Mouse (Mus musculus) forebrain, embryonic 13.5 days (tissue): Measurements from ENCODE around the gene Perm1. TPM values are rescaled to one million over a fixed set of nuclear protein-coding genes. Genes with fewer than 3 reads are reported as not detected.

Experiments used
- ATAC-seq: fragments of 200-750 bp; cut with Nextera tagmentation; 2 replicates; pipeline ENCODE4 v1.8.0; 2017
- H3K27ac ChIP-seq: fragments of 300-500 bp; sonication (generic); 2 replicates; pipeline ENCODE4 v1.5.1; 2015; ENCODE audit warnings: inconsistent platforms, mild to moderate bottlenecking, moderate library complexity
- H3K27me3 ChIP-seq: fragments of 300-500 bp; sonication (generic); 2 replicates; pipeline ENCODE4 v1.6.1; 2015; ENCODE audit warnings: mild to moderate bottlenecking, inconsistent platforms
- H3K36me3 ChIP-seq: fragments of 300-500 bp; sonication (generic); 2 replicates; pipeline ENCODE4 v1.6.1; 2015; ENCODE audit warnings: mild to moderate bottlenecking, inconsistent platforms; ENCODE audit not compliant: poor library complexity, severe bottlenecking
- H3K4me1 ChIP-seq: fragments of 300-500 bp; sonication (generic); 2 replicates; pipeline ENCODE4 v1.6.1; 2015; ENCODE audit warnings: inconsistent platforms
- H3K4me2 ChIP-seq: fragments of 300-500 bp; sonication (generic); 2 replicates; pipeline ENCODE4 v1.6.1; 2015; ENCODE audit warnings: inconsistent platforms, mild to moderate bottlenecking, moderate library complexity
- H3K4me3 ChIP-seq: fragments of 300-500 bp; sonication (generic); 2 replicates; pipeline ENCODE4 v1.5.1; 2015; ENCODE audit warnings: mild to moderate bottlenecking, inconsistent platforms
- H3K9ac ChIP-seq: fragments of 300-500 bp; sonication (generic); 2 replicates; pipeline ENCODE4 v1.6.1; 2015; ENCODE audit warnings: mild to moderate bottlenecking, inconsistent platforms
- H3K9me3 ChIP-seq: fragments of 300-500 bp; sonication (generic); replicated peaks from 2 replicates; pipeline ENCODE4 v1.6.1; 2016; ENCODE audit warnings: inconsistent platforms
- WGBS: fragments of 180-500 bp; shearing (Covaris S2); methylation state at CpG from one replicate; pipeline ENCODE4 v1.1.7; 2015; 5-methylcytosine and 5-hydroxymethylcytosine counted together
- polyA plus RNA-seq: library from polyadenylated mRNA; unstranded; fragments of >200 nt; fragmentation: Nextera tagmentation; extraction: Ambion mirVana; gene quantifications from 2 replicates; pipeline ENCODE4 v1.2.1, GENCODE M21; 2015

The Perm1 gene
- polyA plus RNA-seq, 1 experiment from 2014 or later, result 1.2 TPM

- H3K27ac ChIP-seq, result peak overlapping the region; percentile 94
- H3K36me3 ChIP-seq, result peaks cover 44% of the 10 kb centered on the region
- no peaks in the 10 kb centered on the region for H3K9me3 ChIP-seq
- no peaks in the 10 kb centered on the region for H3K27me3 ChIP-seq
- H3K4me2 ChIP-seq, result peak overlapping the region; percentile 43
- H3K9ac ChIP-seq, result peak overlapping the region; percentile 58
- 0 out of 2 replicates have a peak overlapping the region, but pooled peaks have one; percentile 13 for H3K4me3 ChIP-seq
- WGBS, result 4% methylated on average over 6 of the region's 6 CpGs
- peaks cover 100% of the 10 kb centered on the region for H3K4me1 ChIP-seq
- ATAC-seq, result peak; percentile 32
Observed at GRCm38 (mm10) chr4:156188811-156189323, 26.8 kb upstream of the Perm1 start.

GRCm38 (mm10) chr4:156192421-156193199, 23.1 kb upstream of the Perm1 start:
- no peaks in the 10 kb centered on the region for H3K27me3 ChIP-seq
- H3K36me3 ChIP-seq, result peaks cover 56% of the 10 kb centered on the region
- H3K9me3 ChIP-seq, result no peaks in the 10 kb centered on the region
- peak overlapping the region; percentile 40; the same call in 1 of the 2 replicates for H3K9ac ChIP-seq
- peaks cover 90% of the 10 kb centered on the region for H3K4me1 ChIP-seq
- WGBS, result 60% methylated on average over 8 of the region's 8 CpGs
- ATAC-seq, result no peak
- no peak overlapping the region for H3K4me2 ChIP-seq
- H3K4me3 ChIP-seq, result no peak overlapping the region
- peak overlapping the region; percentile 36; the same call in 1 of the 2 replicates for H3K27ac ChIP-seq

- Histone ChIP-seq H3K27ac (peak overlapping the region; percentile 36; the same call in 1 of the 2 replicates), H3K4me2 (0 out of 2 replicates have a peak overlapping the region, but pooled peaks have one; percentile 8)
Observed at GRCm38 (mm10) chr4:156193200-156193590, 22.5 kb upstream of the Perm1 start.

DNA sequence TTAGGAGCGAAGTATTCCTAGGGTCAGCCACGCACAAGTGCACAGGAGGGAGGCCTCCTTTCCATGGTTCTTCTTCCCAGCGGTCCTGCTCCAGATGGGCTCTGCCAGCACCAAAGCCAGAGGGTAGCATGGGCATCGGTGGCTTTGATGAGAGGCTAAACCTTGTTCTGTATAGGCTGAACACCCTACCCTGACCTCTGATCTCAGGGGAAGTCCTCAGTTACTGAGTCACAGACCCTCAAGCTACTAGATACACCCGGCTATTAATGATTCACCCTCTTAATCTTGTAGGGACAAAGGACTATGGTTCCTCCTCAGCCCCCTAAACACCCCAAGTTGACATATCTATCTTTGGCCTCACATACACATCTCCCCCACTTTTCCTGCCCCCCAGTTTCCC, 21.8 kb upstream of the Perm1 start:
- H3K4me1 ChIP-seq, result peaks cover 77% of the 10 kb centered on the region
- H3K9me3 ChIP-seq, result no peaks in the 10 kb centered on the region
- 68% methylated on average over 5 of the region's 5 CpGs for WGBS
- H3K9ac ChIP-seq, result no peak overlapping the region; the same call in 1 of the 2 replicates
- no peaks in the 10 kb centered on the region for H3K27me3 ChIP-seq
- peaks cover 56% of the 10 kb centered on the region for H3K36me3 ChIP-seq
- no peak overlapping the region for H3K27ac ChIP-seq
- ATAC-seq, result no peak
- H3K4me2 ChIP-seq, result peak overlapping the region; percentile 92
- no peak overlapping the region for H3K4me3 ChIP-seq

More at GRCm38 (mm10) chr4:156193200-156193590, 22.5 kb upstream of the Perm1 start:
- H3K27me3 ChIP-seq, result no peaks in the 10 kb centered on the region
- H3K9me3 ChIP-seq, result no peaks in the 10 kb centered on the region
- ATAC-seq, result no peak
- 24% methylated on average over 2 of the region's 2 CpGs for WGBS
- H3K4me3 ChIP-seq, result no peak overlapping the region
- peaks cover 84% of the 10 kb centered on the region for H3K4me1 ChIP-seq
- peaks cover 56% of the 10 kb centered on the region for H3K36me3 ChIP-seq
- H3K9ac ChIP-seq, result no peak overlapping the region

GRCm38 (mm10) chr4:156194346-156194745, 21.3 kb upstream of the Perm1 start:
- H3K9ac ChIP-seq, result peak overlapping the region; percentile 38; the same call in 1 of the 2 replicates
- no peak overlapping the region; the same call in 1 of the 2 replicates for H3K4me3 ChIP-seq
- peaks cover 73% of the 10 kb centered on the region for H3K4me1 ChIP-seq
- H3K27me3 ChIP-seq, result no peaks in the 10 kb centered on the region
- peaks cover 56% of the 10 kb centered on the region for H3K36me3 ChIP-seq
- 46% methylated on average over 6 of the region's 6 CpGs for WGBS
- no peaks in the 10 kb centered on the region for H3K9me3 ChIP-seq
- peak overlapping the region; percentile 92 for H3K4me2 ChIP-seq
- ATAC-seq, result no peak
- H3K27ac ChIP-seq, result peak overlapping the region; percentile 35; the same call in 1 of the 2 replicates

DNA sequence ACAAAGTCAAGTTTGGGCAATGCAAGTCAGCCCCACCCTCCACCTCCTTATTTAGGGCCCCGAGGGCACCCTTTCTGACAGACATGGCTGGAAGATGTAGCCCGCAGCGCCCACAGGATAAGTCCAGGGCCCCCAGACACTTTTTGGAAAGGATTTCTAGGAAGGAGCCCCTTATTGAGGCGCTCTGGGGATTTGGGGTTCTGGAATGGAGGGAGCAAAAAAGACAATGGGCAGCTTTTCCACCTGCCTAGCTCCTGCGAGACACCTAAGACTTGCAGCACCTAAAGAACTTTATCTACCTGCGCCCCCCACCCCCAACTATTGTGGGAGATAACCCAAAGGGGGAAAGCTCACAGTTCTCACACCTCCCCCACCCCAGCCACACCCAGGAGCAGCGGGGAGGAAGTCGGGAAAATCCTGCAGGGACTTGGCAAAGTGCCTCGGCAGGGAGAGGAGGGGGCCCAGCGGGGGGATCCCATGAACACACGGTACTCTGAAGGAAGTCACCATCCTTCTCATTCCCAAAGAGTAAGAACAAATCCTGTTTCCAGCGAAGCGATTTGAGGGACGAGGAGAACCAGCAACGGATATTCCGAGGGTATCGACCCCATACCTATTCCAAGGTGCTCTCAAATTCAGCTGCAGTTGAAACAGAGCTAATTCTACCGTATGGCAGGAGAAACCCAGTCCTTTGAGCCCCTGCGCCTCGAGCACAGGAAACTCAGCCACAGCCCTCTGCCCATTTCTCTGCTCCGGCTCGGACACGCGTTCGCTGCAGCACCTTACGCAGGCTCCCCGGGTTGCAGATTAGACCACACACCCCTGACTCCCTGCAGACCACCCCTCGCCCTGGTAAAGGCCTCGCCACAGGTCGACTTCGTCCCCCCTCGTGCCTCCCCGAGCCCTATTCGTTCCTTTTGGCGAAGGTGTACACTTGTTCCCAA, 19.5 kb upstream of the Perm1 start:
- Histone ChIP-seq H3K4me1 (peaks cover 54% of the 10 kb centered on the region), H3K9ac (peak overlapping the region; percentile 92), H3K27me3 (no peaks in the 10 kb centered on the region), H3K9me3 (no peaks in the 10 kb centered on the region), H3K36me3 (peaks cover 42% of the 10 kb centered on the region), H3K27ac (peak overlapping the region; percentile 85), H3K4me2 (peak overlapping the region; percentile 92), H3K4me3 (peak overlapping the region; percentile 83)
- WGBS, result 3% methylated on average over 35 of the region's 35 CpGs
- ATAC-seq, result peak; percentile 7

GRCm38 (mm10) chr4:156197131-156197828, 18.4 kb upstream of the Perm1 start, which contains the start of gene Agrn:
Gene Agrn (minus strand): TSS chr4:156197488.
- Histone ChIP-seq H3K9ac (peak within 1 kb of the TSS; percentile 92), H3K27ac (peak within 1 kb of the TSS; percentile 97), H3K4me2 (peak within 1 kb of the TSS; percentile 92), H3K4me3 (peak within 1 kb of the TSS; percentile 83), H3K27me3 (no peaks in the 10 kb centered on the region), H3K36me3 (peaks cover 31% of the 10 kb centered on the region), H3K4me1 (peaks cover 47% of the 10 kb centered on the region), H3K9me3 (no peaks in the 10 kb centered on the region)
- 0% methylated on average over 38 of the region's 88 CpGs for WGBS
- ATAC-seq, result peak; percentile 79

DNA sequence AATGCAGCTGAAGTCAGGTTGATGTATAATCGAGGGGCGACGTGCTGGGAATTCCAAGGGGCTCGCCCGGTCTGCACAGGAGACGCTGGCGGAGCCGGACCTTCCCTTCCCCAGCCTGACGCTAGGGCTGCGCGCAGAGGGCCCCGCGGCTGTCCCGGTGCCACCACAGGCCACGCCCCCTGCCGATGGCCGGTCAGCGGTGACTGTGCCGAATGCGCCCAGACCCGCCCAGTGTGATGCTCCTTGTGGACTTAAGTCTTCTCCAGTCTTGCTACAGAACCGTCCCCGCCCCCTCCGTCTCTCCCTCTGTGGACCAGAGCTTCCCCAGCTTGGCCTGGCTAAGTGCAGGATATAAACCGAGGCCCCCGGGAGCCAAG, 17.9 kb upstream of the Perm1 start:
- H3K36me3 ChIP-seq, result peaks cover 26% of the 10 kb centered on the region
- H3K9ac ChIP-seq, result peak overlapping the region; percentile 71
- peak overlapping the region; percentile 83 for H3K4me3 ChIP-seq
- no peaks in the 10 kb centered on the region for H3K27me3 ChIP-seq
- peaks cover 47% of the 10 kb centered on the region for H3K4me1 ChIP-seq
- peak; percentile 93 for ATAC-seq
- peak overlapping the region; percentile 97 for H3K27ac ChIP-seq
- H3K4me2 ChIP-seq, result peak overlapping the region; percentile 63
- no peaks in the 10 kb centered on the region for H3K9me3 ChIP-seq
- WGBS, result 0% methylated on average over 15 of the region's 26 CpGs

- no peak for ATAC-seq
- no peak within 1 kb of the TSS for H3K9ac ChIP-seq
- no peaks in the 10 kb centered on the region for H3K9me3 ChIP-seq
- no peak within 1 kb of the TSS for H3K4me3 ChIP-seq
- no peak within 1 kb of the TSS for H3K27ac ChIP-seq
- H3K27me3 ChIP-seq, result no peaks in the 10 kb centered on the region
- H3K36me3 ChIP-seq, result no peaks in the 10 kb centered on the region
- peaks cover 39% of the 10 kb centered on the region for H3K4me1 ChIP-seq
- H3K4me2 ChIP-seq, result no peak within 1 kb of the TSS
- 66% methylated on average over 10 of the region's 10 CpGs for WGBS
Observed at GRCm38 (mm10) chr4:156200623-156201475, 14.8 kb upstream of the Perm1 start, which contains the start of gene Isg15. Gene Isg15 (minus strand): TSS chr4:156200818.

DNA sequence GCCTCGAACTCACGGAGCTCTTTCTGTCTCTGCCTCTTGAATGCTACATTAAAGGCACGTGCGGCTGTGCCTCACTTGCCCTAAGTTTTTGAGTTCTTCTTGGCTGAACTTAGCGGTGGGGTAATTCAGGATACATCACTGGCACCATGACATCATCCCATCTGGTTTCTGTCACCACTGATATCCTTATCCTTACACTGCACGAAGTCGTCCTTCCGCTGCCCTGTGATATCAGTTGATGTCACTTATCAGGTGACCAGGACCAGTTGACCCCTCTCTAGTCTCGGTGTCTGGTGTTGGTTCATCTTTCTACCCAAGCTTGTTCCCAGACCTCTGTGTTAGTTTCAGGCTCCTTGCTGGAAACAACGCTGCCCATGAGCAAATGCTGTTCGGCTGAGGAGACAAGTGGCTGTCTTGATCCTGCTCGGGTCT, 13.2 kb upstream of the Perm1 start:
- Histone ChIP-seq H3K27me3 (no peaks in the 10 kb centered on the region), H3K4me2 (peak overlapping the region; percentile 93), H3K9me3 (no peaks in the 10 kb centered on the region), H3K4me1 (peaks cover 31% of the 10 kb centered on the region), H3K27ac (peak overlapping the region; percentile 31; the same call in 1 of the 2 replicates), H3K9ac (peak overlapping the region; percentile 75), H3K36me3 (0 out of 2 replicates have a peak, but pooled peaks cover 3% of the 10 kb centered on the region), H3K4me3 (peak overlapping the region; percentile 61)
- WGBS, result 52% methylated on average over 12 of the region's 12 CpGs
- ATAC-seq, result no peak; the same call in 1 of the 2 replicates
